Mouse (Mus musculus): ENCODE data around the gene Lsm14a.

GRCm38 (mm10) chr7:34309186-34309764 lies 83.8 kb downstream of the Lsm14a start:
- TF ChIP-seq EP300 (optimal IDR thresholded peaks at IDR 0.05) = no peak
- no peak for TF ChIP-seq CTCF (IDR thresholded peaks at IDR 0.05; ENCODE audit: low read depth)

Data from stomach, postnatal 0 days (tissue).